Mouse (Mus musculus) large intestine, adult 2 months (tissue): ENCODE data around the gene Lysmd4. TPM values are rescaled to one million over a fixed set of nuclear protein-coding genes. Genes with fewer than 3 reads are reported as not detected.
"Not testable (repeated sequence)": the region's sequence is repeated elsewhere in the genome, so short reads cannot be mapped to it uniquely, and the experiment has no call there.

Experiments
- DNase-seq: peaks from one replicate; pipeline ENCODE4 v3.0.0-alpha.2; 2012; ENCODE audit warnings: low read depth, low spot score
- WGBS: fragments of 180-500 bp; shearing (Covaris S2); methylation state at CpG from one replicate; pipeline ENCODE4 v1.1.7; 2018; 5-methylcytosine and 5-hydroxymethylcytosine counted together
- polyA plus RNA-seq: library from polyadenylated mRNA; depleted of rRNA; stranded (reverse); fragments of >200 nt; gene quantifications from 2 replicates; pipeline ENCODE4 v1.2.3, GENCODE M21; 2012

Lysmd4 gene
- polyA plus RNA-seq, 1 experiment, result 14.0 TPM

GRCm38 (mm10) chr7:67229701-67230100 lies 7.4 kb downstream of the Lysmd4 start:
- DNase-seq, result no peak
- 76% methylated on average over 3 of the region's 3 CpGs for WGBS

- WGBS, result 81% methylated on average over 3 of the region's 3 CpGs
- no peak for DNase-seq
These were observed 7.9 kb downstream of the Lysmd4 start for GRCm38 (mm10) chr7:67230221-67230620.

GRCm38 (mm10) chr7:67230640-67231140 lies 8.3 kb downstream of the Lysmd4 start:
- 69% methylated on average over 3 of the region's 3 CpGs for WGBS
- no peak for DNase-seq

GRCm38 (mm10) chr7:67232504-67232903 lies 10.2 kb downstream of the Lysmd4 start:
- DNase-seq, result no peak
- WGBS, result 92% methylated on average over 14 of the region's 14 CpGs

- WGBS, result 60% methylated on average over 8 of the region's 8 CpGs
- DNase-seq, result no peak
These were observed 12.5 kb downstream of the Lysmd4 start for GRCm38 (mm10) chr7:67234797-67235196.

- WGBS, result 81% methylated on average over 2 of the region's 2 CpGs
- DNase-seq, result no peak
These were observed 14.0 kb downstream of the Lysmd4 start for GRCm38 (mm10) chr7:67236351-67236750.

- DNase-seq, result no peak
- 84% methylated on average over 2 of the region's 2 CpGs for WGBS
These were observed 15.4 kb downstream of the Lysmd4 start for GRCm38 (mm10) chr7:67237752-67238151.

GRCm38 (mm10) chr7:67241969-67242368 lies 19.6 kb downstream of the Lysmd4 start:
- WGBS, result 20% methylated on average over 3 of the region's 3 CpGs
- DNase-seq, result no peak

GRCm38 (mm10) chr7:67243121-67243893 lies 21.0 kb downstream of the Lysmd4 start:
- DNase-seq, result no peak
- WGBS, result 42% methylated on average over 2 of the region's 2 CpGs

GRCm38 (mm10) chr7:67243894-67244282 lies 21.5 kb downstream of the Lysmd4 start:
- DNase-seq, result no peak
- 53% methylated on average over 4 of the region's 4 CpGs for WGBS

GRCm38 (mm10) chr7:67245255-67245654 lies 22.9 kb downstream of the Lysmd4 start:
- DNase-seq, result no peak
- WGBS, result 70% methylated on average over 1 of the region's 1 CpGs

- 68% methylated on average over 2 of the region's 2 CpGs for WGBS
- DNase-seq, result no peak
These were observed 23.7 kb downstream of the Lysmd4 start for GRCm38 (mm10) chr7:67246067-67246466.

GRCm38 (mm10) chr7:67259828-67260563 lies 37.7 kb downstream of the Lysmd4 start:
- no peak for DNase-seq
- 56% methylated on average over 4 of the region's 4 CpGs for WGBS

- 79% methylated on average over 4 of the region's 4 CpGs for WGBS
- not testable (repeated sequence) for DNase-seq
These were observed 48.1 kb downstream of the Lysmd4 start for GRCm38 (mm10) chr7:67270447-67270846.

GRCm38 (mm10) chr7:67283581-67283980 lies 61.2 kb downstream of the Lysmd4 start:
- no peak for DNase-seq
- WGBS, result 92% methylated on average over 6 of the region's 6 CpGs

GRCm38 (mm10) chr7:67287456-67287855 lies 65.1 kb downstream of the Lysmd4 start:
- WGBS, result 37% methylated on average over 4 of the region's 4 CpGs
- peak; percentile 22 for DNase-seq

- WGBS, result 86% methylated on average over 1 of the region's 1 CpGs
- DNase-seq, result no peak
These were observed 69.0 kb downstream of the Lysmd4 start for GRCm38 (mm10) chr7:67291356-67291755.

GRCm38 (mm10) chr7:67296419-67296818 lies 74.1 kb downstream of the Lysmd4 start:
- no peak for DNase-seq
- WGBS, result 28% methylated on average over 1 of the region's 1 CpGs

- no peak for DNase-seq
- 7% methylated on average over 3 of the region's 3 CpGs for WGBS
These were observed 82.6 kb downstream of the Lysmd4 start for GRCm38 (mm10) chr7:67304937-67305336.

- no peak for DNase-seq
- WGBS, result 77% methylated on average over 3 of the region's 3 CpGs
These were observed 84.7 kb downstream of the Lysmd4 start for GRCm38 (mm10) chr7:67307078-67307477.

GRCm38 (mm10) chr7:67308102-67308501 lies 85.8 kb downstream of the Lysmd4 start:
- no peak for DNase-seq
- whole genome bisulfite sequencing, result 77% methylated on average over 2 of the region's 2 CpGs
